Mouse (Mus musculus) cerebellum, postnatal 25 days (tissue): ENCODE results near the gene Tceal3.
"Not testable (repeated sequence)": the region's sequence is repeated elsewhere in the genome, so short reads cannot be mapped to it uniquely, and the experiment has no call there.

Experiments used
- DNase-seq, 2 experiments: peaks; one replicate each; pipeline ENCODE4 v3.0.0; 2021; ENCODE audit warnings: mixed read lengths in 2 of 2

Gene Tceal3

DNA sequence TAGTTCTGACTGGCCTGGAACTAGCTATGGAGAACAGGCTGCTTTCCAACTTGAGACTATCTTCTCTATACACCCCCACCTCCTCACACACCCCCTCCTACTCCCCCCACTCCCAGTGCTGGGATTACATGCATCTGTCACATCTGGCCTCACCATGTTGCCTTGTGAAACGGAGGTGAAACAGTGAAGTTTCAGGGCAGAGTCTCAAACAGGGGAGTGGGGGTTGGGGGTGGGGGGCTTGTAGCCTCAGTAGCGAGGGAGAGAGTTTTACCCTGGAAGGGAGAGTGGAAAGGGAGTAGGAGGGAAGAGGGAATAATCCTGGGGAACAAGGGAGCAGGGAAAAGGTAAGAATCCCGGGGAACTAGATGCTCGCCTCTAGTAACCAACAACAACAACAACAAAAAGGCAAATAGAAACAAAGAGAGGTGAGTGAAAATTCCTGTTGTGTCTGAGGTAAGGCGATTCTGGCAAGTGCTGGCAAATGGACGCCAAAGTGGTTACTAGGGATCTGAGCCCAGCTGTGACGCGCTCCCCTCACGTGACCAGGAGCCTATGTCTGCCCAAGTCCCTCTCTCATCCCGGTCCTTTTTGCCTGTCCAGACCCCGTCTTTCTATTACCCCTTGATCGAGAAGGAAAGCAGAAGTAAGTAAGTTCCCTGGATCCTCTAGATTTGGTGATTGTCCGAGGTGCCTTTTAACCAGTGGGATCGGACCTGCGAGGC lies 117.0 kb downstream of the Tceal3 start, which contains the start of gene Tceal1:
Gene Tceal1, plus strand, starts transcription at position 537 of the 722 bp plus-strand sequence.
- peak; percentile 72 to 81 for DNase-seq

- peak; percentile 58 for DNase-seq
Observed at GRCm38 (mm10) chrX:136708168-136708681, 117.6 kb downstream of the Tceal3 start.

DNA sequence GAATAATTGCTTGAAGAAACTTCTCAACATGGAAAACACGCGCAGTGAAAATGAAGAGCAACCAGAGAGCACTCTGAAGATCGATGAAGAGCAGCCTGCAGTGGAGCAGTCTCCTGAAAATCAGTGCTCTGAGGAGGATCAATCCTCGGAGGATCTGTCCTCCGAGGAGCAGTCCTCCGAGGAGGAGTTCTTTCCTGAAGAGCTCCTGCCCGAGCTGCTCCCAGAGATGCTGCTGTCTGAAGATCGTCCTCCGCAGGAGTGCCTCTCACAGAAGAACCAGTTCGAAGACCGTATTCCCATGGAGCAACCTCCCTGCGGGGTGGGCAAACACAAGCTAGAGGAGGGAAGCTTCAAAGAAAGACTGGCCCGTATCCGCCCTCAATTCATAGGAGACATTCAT lies 118.1 kb downstream of the Tceal3 start:
- peak; percentile 21 to 31 for DNase-seq

- not testable (repeated sequence) for DNase-seq
Observed at GRCm38 (mm10) chrX:136714742-136715474, 124.3 kb downstream of the Tceal3 start.
